Mouse (Mus musculus): Measurements from ENCODE around the gene Fbxo24.

Gene Fbxo24

GRCm38 (mm10) chr5:137628498-137629305, at the start of gene Fbxo24, which contains the start of the genes Lrch4 and Gm20605:
TSS of gene Fbxo24 (minus strand) at chr5:137629002.
TSS of gene Lrch4 (plus strand) at chr5:137629121.
TSS of gene Gm20605 (plus strand) at chr5:137629175.
- DNase-seq: peak; percentile 95

- DNase-seq: no peak
These were observed 49.1 kb upstream of the Fbxo24 start for GRCm38 (mm10) chr5:137677859-137678258.

GRCm38 (mm10) chr5:137674786-137675185, 46.0 kb upstream of the Fbxo24 start:
- DNase-seq: no peak

GRCm38 (mm10) chr5:137673015-137673414, 44.2 kb upstream of the Fbxo24 start:
- no peak for DNase-seq

- DNase-seq: no peak
These were observed 43.6 kb upstream of the Fbxo24 start for GRCm38 (mm10) chr5:137672361-137672760.

- DNase-seq: no peak
These were observed 42.8 kb upstream of the Fbxo24 start for GRCm38 (mm10) chr5:137671443-137672240.

GRCm38 (mm10) chr5:137670240-137670639, 41.4 kb upstream of the Fbxo24 start:
- DNase-seq: no peak

GRCm38 (mm10) chr5:137668971-137669370, 40.2 kb upstream of the Fbxo24 start:
- no peak for DNase-seq

GRCm38 (mm10) chr5:137663057-137663456, 34.3 kb upstream of the Fbxo24 start:
- DNase-seq: no peak

- no peak for DNase-seq
These were observed 31.4 kb upstream of the Fbxo24 start for GRCm38 (mm10) chr5:137660064-137660688.

GRCm38 (mm10) chr5:137656977-137657376, 28.2 kb upstream of the Fbxo24 start:
- DNase-seq: peak; percentile 65

- DNase-seq: no peak
These were observed 25.9 kb upstream of the Fbxo24 start for GRCm38 (mm10) chr5:137654746-137655145.

- no peak for DNase-seq
These were observed 24.6 kb upstream of the Fbxo24 start for GRCm38 (mm10) chr5:137653366-137653765.

GRCm38 (mm10) chr5:137652474-137652873, 23.7 kb upstream of the Fbxo24 start:
- peak; percentile 65 for DNase-seq

GRCm38 (mm10) chr5:137649669-137650571, 21.1 kb upstream of the Fbxo24 start:
- no peak for DNase-seq

GRCm38 (mm10) chr5:137649251-137649650, 20.4 kb upstream of the Fbxo24 start:
- DNase-seq: no peak

- DNase-seq: no peak
These were observed 19.2 kb upstream of the Fbxo24 start for GRCm38 (mm10) chr5:137647827-137648601.

- no peak for DNase-seq
These were observed 16.9 kb upstream of the Fbxo24 start, which contains the start of gene Irs3 for GRCm38 (mm10) chr5:137645652-137646091. TSS of gene Irs3 (minus strand) at chr5:137645714.

- DNase-seq: no peak
These were observed 16.4 kb upstream of the Fbxo24 start for GRCm38 (mm10) chr5:137645091-137645651.

GRCm38 (mm10) chr5:137644484-137644883, 15.7 kb upstream of the Fbxo24 start:
- DNase-seq: no peak

- DNase-seq: no peak
These were observed 14.1 kb upstream of the Fbxo24 start for GRCm38 (mm10) chr5:137642886-137643285.

Measured in right cerebral cortex, postnatal 4 days (tissue).